Mouse (Mus musculus) c-Kit-positive CD71-negative TER-119-negative erythroid progenitor cells, embryonic 14.5 days (primary cell): ENCODE measurements around the gene Btbd11.

Experiments
- DNase-seq: peaks from one replicate; pipeline ENCODE4 v3.0.0-alpha.2; 2013; ENCODE audit warnings: low read depth

Gene Btbd11

GRCm38 (mm10) chr10:85591296-85591695 is 204.7 kb downstream of the Btbd11 start:
- DNase-seq: no peak

GRCm38 (mm10) chr10:85591986-85592385 is 205.4 kb downstream of the Btbd11 start:
- DNase-seq: no peak

- DNase-seq: no peak
Measured at GRCm38 (mm10) chr10:85596301-85596700, 209.7 kb downstream of the Btbd11 start.

GRCm38 (mm10) chr10:85598093-85598599 is 211.5 kb downstream of the Btbd11 start:
- DNase-seq: no peak

GRCm38 (mm10) chr10:85598603-85599542 is 212.3 kb downstream of the Btbd11 start:
- no peak for DNase-seq

- no peak for DNase-seq
Measured at GRCm38 (mm10) chr10:85602546-85602945, 215.9 kb downstream of the Btbd11 start.

GRCm38 (mm10) chr10:85604556-85604955 is 217.9 kb downstream of the Btbd11 start:
- no peak for DNase-seq

- DNase-seq: no peak
Measured at GRCm38 (mm10) chr10:85608550-85609278, 222.1 kb downstream of the Btbd11 start.

GRCm38 (mm10) chr10:85617080-85617479 is 230.5 kb downstream of the Btbd11 start:
- no peak for DNase-seq

- DNase-seq: no peak
Measured at GRCm38 (mm10) chr10:85617501-85618417, 231.1 kb downstream of the Btbd11 start.

GRCm38 (mm10) chr10:85621067-85621466 is 234.5 kb downstream of the Btbd11 start:
- DNase-seq: no peak

- DNase-seq: peak; percentile 4
Measured at GRCm38 (mm10) chr10:85624504-85625169, 238.0 kb downstream of the Btbd11 start.

- no peak for DNase-seq
Measured at GRCm38 (mm10) chr10:85625170-85625686, 238.6 kb downstream of the Btbd11 start.

GRCm38 (mm10) chr10:85632030-85632429 is 245.4 kb downstream of the Btbd11 start:
- no peak for DNase-seq

GRCm38 (mm10) chr10:85633577-85633976 is 247.0 kb downstream of the Btbd11 start:
- no peak for DNase-seq

GRCm38 (mm10) chr10:85637580-85637979 is 251.0 kb downstream of the Btbd11 start:
- no peak for DNase-seq

- no peak for DNase-seq
Measured at GRCm38 (mm10) chr10:85638141-85638540, 251.5 kb downstream of the Btbd11 start.

GRCm38 (mm10) chr10:85639581-85639980 is 253.0 kb downstream of the Btbd11 start:
- no peak for DNase-seq

- no peak for DNase-seq
Measured at GRCm38 (mm10) chr10:85640408-85640807, 253.8 kb downstream of the Btbd11 start.

- no peak for DNase-seq
Measured at GRCm38 (mm10) chr10:85645346-85645745, 258.7 kb downstream of the Btbd11 start.

GRCm38 (mm10) chr10:85651706-85652105 is 265.1 kb downstream of the Btbd11 start:
- DNase-seq: peak; percentile 18
